Mouse (Mus musculus) embryonic fibroblast, embryonic 13.5 days (primary cell): ENCODE measurements at regions not wholly inside any gene's neighbourhood (a gene's known extent, or its start where the extent isn't known, plus 50 kb on each side); places are given as distances from the start of the nearest gene placed in this dataset.

Experiments used
- CTCF ChIP-seq: IDR thresholded peaks from 2 replicates; pipeline ENCODE4 v1.5.1; 2011; ENCODE audit warnings: mild to moderate bottlenecking, control low read depth, low read length, moderate library complexity, borderline replicate concordance; ENCODE audit not compliant: insufficient read depth
- POLR2A ChIP-seq: IDR thresholded peaks from 2 replicates; pipeline ENCODE4 v1.6.1; 2011; ENCODE audit warnings: low read depth, mild to moderate bottlenecking, control low read depth, low read length, moderate library complexity

DNA sequence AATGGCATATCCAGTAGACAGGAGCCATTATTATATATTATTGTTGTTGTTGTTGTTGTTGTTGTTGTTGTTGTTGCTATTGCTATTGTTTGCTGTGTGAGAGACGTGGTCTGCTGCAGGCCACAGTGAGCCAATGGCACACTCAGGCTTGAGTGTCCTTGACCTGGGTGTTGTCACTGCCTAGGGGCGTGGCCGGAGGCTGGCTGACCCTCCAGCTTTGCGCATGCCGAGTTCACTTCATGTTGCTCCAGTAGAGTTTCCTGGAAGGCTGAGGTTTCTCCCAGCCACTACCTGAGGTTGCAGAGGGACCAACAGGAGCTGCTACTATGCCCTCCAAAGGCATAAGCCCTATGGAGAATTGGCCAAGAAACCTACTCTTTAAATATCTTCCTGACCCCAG is 83.1 kb upstream of the Csf3r start:
- TF ChIP-seq CTCF (no peak), POLR2A (no peak)
